Mouse (Mus musculus): Measurements from ENCODE around the gene Mast3.

Gene Mast3

DNA sequence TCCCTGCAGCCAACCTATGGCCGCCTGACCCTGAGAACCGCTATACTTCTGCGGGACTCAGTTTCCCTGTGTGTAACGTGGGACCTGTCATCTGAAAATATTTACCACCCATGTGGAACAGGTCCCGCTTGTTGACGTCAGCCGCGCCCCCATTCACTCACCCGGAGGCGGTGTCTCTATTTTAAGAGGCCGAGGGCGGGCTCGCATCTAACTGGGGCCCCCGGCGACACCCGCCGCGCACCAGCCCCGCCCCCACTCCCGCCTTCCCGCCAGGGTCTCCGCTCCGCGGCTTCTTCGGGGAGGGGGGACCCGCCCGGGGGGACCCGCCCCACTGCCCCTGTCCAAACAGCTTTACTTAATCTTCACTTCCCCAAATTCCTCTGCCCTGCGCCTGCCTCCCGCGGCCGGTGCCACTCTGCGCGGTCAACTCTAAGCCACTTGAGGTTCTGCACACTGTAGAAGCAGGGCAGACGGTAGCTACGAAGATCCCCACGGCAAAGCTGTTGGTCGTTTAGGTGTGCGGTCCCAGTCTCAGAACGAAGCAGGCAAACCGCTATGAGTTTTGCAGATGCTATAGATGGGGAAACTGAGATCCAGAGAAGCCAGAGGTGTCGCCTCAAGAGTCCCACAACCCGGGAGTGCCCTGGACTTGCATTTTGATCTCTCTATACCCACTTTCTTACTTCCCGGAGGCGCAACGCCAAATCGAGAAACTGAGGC is 933 bp downstream of the Mast3 start:
- in situ Hi-C loops (cut with MboI, MseI) = no loop called here

DNA sequence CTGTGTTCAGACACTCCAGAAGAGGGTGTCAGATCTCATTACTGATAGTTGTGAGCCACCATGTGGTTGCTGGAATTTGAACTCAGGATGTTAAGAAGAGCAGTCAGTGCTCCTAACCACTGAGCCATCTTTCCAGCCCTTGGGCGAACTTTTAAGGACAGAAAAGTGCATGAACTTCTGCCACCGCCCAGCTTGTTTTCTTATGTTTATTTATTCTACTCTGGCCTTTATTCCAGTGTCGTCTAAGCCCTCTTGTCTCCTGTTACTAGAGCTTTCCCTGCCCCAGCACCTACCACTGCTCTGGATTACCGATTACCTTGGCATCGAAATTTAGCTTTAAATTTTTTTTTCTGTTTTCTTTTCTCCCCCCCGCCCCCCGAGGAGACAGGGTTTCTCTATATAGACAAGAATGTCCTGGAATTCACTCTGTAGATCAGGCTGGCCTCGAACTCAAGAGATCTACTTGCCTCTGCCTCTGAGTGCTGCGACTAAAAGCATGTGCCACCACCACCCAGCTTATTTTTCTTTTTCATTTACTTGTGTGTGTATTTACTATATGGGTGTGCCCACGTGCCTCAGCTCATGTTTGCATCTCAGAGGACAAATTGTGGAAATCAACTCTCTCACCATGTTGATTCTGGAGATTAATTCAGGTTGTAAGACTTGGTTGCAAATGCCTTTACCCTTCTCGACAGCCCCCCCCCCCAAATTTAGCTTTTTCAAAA is 1.9 kb downstream of the Mast3 start:
- in situ Hi-C loops (cut with MboI, MseI) = no loop called here

GRCm38 (mm10) chr8:70801830-70802229 is 3.0 kb downstream of the Mast3 start:
- in situ Hi-C loops (cut with MboI, MseI) = no loop called here

DNA sequence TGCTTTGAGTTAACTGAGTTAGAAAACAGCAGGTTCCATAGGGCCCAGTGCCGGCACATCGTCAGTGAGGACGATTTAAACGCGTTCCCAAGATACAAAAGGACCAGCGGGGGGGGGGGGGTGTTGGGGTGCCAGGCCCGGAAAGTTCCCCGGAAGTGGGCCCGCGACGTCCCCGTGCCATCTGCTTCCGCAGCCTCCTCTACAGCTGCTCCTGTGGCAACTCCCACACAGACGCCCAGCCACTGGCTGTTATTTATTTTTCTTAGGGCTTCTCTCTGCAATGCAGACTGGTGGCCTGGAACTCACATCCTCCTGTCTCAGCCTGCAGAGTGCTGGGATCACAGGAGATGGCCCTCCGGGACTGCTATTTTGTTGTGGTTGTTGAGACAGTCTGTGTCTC is 3.7 kb downstream of the Mast3 start:
- in situ Hi-C loops (cut with MboI, MseI) = no loop called here

DNA sequence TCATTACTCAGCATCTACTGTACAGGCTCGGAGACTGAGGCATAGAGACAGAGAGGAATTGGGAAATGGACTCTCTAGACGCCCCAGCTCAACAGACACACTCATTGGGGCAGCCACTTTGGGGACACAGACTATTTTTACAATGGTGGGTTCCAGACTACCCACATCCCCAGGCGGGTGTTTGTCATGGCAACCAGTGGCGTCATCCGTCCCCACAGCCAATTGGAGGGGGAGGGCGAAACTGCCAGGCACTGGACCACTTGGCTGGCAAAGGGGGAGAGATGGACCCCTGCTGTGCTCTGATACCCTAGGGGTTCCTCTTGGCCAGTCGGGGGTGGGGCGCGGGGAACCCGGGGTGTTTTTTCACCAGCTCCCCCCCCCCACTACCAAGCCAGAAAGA is 4.2 kb downstream of the Mast3 start:
- in situ Hi-C loops (cut with MboI, MseI) = no loop called here

DNA sequence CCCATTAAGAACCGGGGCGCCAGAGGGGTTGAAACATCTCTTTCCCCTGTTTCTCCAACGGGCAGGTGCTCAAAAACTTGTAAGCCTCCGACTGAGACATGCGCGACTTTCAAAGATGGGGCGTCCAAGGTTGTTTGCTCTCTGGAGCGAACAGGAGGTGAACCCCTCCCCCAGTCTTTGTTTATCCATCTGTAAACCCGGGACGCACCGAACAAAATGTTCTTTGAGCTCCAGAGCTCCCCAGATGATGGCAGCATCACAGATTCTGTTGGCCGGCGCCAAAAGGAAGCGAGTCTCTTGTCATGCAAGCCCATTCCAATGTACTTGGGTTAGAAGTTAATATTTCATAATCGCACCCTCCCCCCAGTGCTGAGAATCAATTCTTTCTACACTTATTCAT is 6.6 kb downstream of the Mast3 start:
- in situ Hi-C loops (cut with MboI, MseI) = no loop called here

- in situ Hi-C loops (cut with MboI, MseI) = no loop called here
Observed at GRCm38 (mm10) chr8:70797081-70798070, 7.5 kb downstream of the Mast3 start.

DNA sequence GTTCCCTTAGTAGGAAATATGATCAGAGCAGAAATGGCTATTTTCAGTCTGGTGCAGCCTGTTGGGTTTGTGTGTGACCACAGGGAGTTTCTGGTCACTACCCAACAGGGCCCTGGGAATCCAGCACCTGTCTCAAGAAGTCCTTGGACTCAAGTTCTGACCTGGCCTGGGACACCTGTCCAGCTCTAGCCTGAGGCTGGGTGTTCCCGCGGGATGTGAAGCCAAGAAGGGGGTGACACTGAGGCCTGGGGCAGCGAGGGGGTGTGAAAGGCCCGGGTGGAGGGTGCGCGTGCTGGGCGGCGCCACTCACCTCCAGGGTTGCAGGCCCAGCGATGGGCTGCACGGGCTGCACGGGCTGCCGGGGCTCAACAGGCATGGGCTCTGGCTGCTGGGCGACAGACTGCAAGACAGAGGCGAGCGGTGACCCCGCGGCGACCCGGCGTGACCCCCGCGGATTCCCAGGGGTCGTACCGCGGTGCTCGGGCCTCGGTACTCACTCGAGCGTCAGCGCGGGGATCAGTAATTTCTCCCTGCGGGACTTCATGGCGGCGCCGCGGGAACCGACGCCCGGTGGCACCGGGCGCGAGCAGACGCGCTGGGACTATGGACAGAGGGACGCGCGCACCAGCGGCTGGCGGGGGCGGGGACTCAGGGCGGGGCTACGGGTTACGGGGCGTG is 8.3 kb downstream of the Mast3 start:
- in situ Hi-C loops (cut with MboI, MseI) = no loop called here

- in situ Hi-C loops (cut with MboI, MseI) = no loop called here
Observed at GRCm38 (mm10) chr8:70795370-70795769, 9.5 kb downstream of the Mast3 start.

DNA sequence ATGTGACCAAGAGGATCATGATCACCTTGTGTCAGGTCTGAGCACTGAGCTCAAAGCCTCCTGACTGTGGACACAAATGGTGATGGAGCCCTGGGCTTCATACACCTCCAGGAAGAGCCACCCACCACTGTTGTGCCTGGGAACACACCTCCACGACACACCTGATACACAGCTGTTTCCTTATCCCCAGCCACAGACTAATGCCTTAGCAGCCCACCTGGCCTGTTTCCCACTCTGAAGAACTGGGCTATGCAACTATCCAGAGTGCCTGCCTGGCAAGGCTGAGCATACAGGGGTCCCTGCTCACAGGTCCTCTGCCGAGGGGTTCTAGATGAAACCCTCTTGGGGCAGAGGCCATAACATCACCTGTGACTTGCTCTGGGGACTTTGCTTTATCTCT is 10.6 kb downstream of the Mast3 start:
- in situ Hi-C loops (cut with MboI, MseI) = no loop called here

DNA sequence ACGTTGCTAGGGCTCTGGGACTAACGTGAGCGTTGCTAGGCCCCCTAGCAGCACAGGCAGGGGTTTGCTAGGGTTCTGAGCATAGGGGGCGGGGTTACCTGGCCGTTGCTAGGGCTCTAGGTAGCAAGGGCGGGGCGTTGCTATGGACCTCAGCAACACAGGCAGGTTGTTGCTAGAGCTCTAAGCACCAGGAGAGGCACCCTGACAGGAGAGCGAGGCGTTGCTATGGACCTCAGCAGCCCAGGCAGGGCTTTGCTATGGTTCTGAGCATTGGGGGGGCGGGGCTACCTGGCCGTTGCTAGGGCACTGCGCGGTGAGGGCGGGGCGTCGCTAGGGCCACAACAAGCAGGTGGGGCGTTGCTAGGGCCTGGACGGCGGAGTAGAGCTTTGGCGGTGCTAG is 12.2 kb downstream of the Mast3 start:
- in situ Hi-C loops (cut with MboI, MseI) = no loop called here

DNA sequence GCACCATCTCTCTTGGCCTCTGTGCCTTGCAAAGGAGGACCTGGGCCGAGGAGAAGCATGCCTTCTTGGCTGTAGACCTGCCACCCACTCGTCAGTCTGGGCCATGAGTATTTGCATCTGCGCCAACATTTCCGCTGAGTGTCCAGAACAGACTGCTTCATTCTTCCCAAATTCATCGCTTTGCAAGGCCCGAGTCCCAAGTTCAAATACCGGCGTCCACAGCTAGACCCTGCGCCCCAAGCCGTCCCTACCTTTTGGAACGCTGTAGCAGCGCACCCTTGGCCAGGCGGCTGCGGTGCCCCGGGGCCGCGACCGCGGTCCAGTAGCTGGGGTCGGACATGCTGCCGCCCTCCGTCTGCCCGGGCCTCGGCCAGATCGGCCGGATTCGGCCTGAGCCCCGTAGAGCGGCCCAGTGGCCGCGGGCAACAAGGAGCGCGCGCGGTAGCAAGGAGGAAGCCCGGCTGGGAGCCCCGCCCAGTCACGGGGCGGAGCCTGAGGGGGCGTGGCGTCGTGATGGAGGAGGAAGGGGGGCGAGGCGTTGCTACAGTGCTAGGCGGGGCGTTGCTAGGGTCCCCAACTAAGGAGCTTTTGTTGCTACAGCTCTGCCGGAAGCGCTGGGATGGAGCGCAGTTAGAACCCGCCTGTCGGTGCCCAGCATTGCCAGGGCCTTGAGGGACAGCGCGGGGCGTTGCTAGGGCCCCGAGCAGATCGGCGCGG is 12.7 kb downstream of the Mast3 start:
- in situ Hi-C loops (cut with MboI, MseI) = no loop called here

GRCm38 (mm10) chr8:70791294-70791701 is 13.6 kb downstream of the Mast3 start:
- in situ Hi-C loops (cut with MboI, MseI) = no loop called here

DNA sequence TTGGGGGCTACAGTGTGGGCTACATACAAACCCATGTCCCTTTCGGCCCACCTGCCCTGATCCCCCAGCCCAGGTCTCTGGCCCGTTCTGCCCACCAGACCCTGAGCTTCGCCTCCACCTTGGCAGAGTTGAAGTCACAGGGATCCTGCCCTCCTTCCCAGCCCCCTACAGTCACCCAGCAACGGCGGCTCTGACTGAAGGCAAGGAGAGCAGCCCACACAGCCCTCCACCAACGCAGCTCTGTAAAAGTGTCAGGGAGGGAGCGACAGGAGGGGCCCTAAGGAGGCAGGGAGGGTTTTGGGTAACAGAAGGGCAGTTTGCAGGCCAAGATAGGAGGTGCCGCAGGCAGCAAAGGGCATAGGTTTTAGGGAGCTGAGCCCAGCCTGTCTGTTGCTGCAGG is 14.0 kb downstream of the Mast3 start:
- in situ Hi-C loops (cut with MboI, MseI) = no loop called here

GRCm38 (mm10) chr8:70789046-70789445 is 15.8 kb downstream of the Mast3 start:
- in situ Hi-C loops (cut with MboI, MseI) = no loop called here

DNA sequence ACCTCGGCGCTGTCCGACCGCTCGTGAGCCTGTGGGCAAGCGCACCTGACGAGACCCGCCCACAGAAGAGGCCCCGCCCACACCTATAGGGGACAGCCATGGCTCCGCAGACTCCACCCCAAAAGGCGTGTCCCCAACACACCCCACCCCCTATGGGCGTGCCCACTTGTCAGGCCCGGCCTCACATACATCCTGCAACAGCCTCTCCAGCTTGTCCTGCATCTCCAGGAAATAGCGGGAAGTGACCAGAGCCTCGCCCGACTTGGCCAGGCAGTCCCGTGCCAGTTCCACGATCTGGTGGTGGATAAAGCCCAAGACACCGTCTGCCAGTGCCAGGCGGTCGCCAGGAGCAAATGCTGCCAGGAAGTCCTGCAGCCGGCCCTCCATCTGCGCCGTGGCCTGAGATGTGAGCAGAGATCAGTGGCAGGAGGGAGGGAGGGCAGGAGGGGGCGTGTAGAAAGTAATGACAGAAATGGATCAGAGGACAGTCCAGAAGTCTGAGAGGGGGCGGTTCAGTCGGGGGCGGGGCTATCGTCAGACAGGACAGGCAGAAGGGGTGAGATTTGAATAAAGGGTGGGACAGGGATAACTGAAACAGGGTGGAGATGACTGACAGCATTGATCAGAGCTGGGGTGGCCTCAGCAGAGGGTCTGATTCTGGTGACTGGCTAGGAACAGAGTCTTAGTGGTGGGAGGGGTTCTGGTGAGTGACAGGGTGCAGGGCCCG is 16.8 kb downstream of the Mast3 start:
- in situ Hi-C loops (cut with MboI, MseI) = no loop called here

DNA sequence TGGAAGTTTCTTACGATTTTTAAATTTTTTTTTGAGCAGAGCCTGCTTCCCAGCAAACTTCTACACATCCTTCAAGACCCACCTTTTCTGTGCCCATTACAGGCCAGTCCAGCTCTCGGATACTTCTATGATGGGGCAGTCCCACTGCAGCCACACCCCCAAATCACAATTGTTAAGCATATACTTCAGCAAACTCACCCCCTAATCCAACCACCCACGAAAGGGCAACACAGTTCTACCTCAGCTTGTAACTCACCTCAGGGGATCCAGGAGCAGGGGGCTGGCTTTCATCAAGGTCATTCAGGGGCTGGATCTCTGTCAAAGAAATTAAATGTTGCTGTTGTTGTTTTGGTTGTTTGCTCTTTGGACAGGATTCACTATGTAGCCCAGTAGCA is 17.8 kb downstream of the Mast3 start:
- in situ Hi-C loops (cut with MboI, MseI) = no loop called here

DNA sequence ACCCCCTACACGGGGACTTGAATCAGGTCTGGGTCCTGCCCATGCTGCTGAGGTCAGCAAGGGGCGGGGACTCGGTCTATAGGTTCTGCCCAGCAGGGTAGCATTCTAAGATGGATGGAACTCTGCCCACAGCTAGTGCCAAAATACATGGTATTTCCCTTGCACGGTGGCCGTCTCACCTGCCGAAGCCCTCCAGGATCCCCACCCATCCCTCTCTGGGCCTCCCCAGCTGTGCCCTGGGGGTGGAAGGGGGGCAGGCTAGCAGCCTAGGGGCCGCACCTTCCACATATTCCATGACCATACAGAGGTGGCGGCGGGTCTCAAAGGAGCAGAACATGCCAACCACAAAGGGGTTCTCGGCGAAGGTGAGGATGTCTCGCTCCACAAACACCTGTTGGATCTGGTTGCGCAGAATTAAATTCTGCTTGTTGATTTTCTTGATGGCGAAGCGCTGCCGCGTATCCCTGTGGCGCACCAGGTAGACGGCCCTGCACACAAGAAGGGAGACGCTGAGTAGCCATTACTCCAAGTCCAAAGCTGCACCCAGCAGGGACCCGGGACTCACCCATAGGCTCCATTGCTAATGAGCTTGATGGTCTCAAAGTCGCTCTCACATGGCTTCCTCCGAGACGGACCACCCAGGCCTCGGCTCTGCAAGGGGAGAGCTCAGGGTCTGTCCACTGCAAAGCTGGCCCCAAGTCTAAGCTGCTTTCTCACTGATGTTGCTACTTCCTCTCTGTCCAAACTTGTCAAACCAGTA is 18.4 kb downstream of the Mast3 start:
- in situ Hi-C loops (cut with MboI, MseI) = no loop called here

DNA sequence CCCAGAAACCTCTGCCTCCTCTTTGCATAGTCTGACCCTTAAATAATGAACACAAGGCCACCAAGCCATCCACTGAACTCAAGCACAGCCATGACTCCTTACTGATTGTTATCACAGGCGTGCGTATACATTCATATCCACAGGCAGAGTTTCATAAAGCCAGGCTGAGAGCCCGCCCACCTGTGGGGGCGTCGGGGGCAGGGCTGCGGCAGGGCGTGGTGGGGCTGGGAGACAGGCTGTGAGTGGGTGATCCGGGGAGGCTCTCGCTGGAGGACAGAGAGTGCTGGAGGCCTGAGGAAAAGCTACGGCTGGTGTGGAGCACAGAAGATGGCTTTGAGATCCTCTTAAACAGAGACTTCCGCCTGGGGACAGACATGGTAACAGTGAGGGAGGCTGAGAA is 24.8 kb downstream of the Mast3 start:
- in situ Hi-C loops (cut with MboI, MseI) = no loop called here

All from T-helper 1 cell (primary cell).